Mouse (Mus musculus): ENCODE results near the gene Gar1.

Gene Gar1

GRCm38 (mm10) chr3:129799011-129799410 lies 32.2 kb downstream of the Gar1 start:
- no peak for DNase-seq

GRCm38 (mm10) chr3:129798551-129798950 lies 32.6 kb downstream of the Gar1 start:
- DNase-seq = no peak

GRCm38 (mm10) chr3:129797341-129797740 lies 33.9 kb downstream of the Gar1 start:
- no peak for DNase-seq

- DNase-seq = no peak
Observed at GRCm38 (mm10) chr3:129793801-129794200, 37.4 kb downstream of the Gar1 start.

- no peak for DNase-seq
Observed at GRCm38 (mm10) chr3:129782746-129783145, 48.5 kb downstream of the Gar1 start.

GRCm38 (mm10) chr3:129781435-129781834 lies 49.8 kb downstream of the Gar1 start:
- no peak for DNase-seq

Measured in lung, adult 18-20 months (tissue).